10 mouse cellular contexts compared by ENCODE assay signal in genomic region chr12:40498250-40498671, GRCm38 (mm10). TPM values are rescaled to one million over a fixed set of nuclear protein-coding genes. Genes with fewer than 3 reads are reported as not detected.
DNase-seq lines count a peak whose midpoint lies in the region; ATAC-seq lines count a peak whose summit lies in the region.
"Had no signal": no experiment of that assay in that cellular context is flagged by ENCODE, and none has a peak within 500 bp of the region (broad histone marks: within the 10 kb centered on the region; RNA-seq: fewer than 3 reads in every experiment).

No protein-coding gene starts in this region.

- DNase-seq in hindbrain, embryonic 11.5 days (ENCODE audit: low spot score): no peak
- peak; percentile 72 for DNase-seq in brain, adult 2 months (ENCODE audit: low read depth, low spot score)
- peak; percentile 42 for DNase-seq in cerebellum, adult 11 months
- DNase-seq: midbrain, embryonic 14.5 days had no signal

- peaks cover 14% of the 10 kb centered on the region for H3K4me1 ChIP-seq in hindbrain, embryonic 12.5 days
- H3K4me1 ChIP-seq in hindbrain, embryonic 11.5 days (replicated peaks; ENCODE audit: control insufficient read depth, insufficient read depth, low read length): no peaks in the 10 kb centered on the region
- peaks cover 26% of the 10 kb centered on the region for H3K4me1 ChIP-seq in hindbrain, embryonic 16.5 days (ENCODE audit: control insufficient read depth, insufficient read depth, low read depth, low read length)
- peaks cover 11% of the 10 kb centered on the region for H3K4me1 ChIP-seq in heart, embryonic 11.5 days (ENCODE audit: control insufficient read depth, insufficient read depth, low read length)

- H3K27me3 ChIP-seq in hindbrain, embryonic 12.5 days: no peaks in the 10 kb centered on the region
- H3K27me3 ChIP-seq in hindbrain, embryonic 11.5 days (ENCODE audit: control insufficient read depth, insufficient read depth, low read length): no peaks in the 10 kb centered on the region
- no peaks in the 10 kb centered on the region for H3K27me3 ChIP-seq in hindbrain, embryonic 16.5 days (replicated peaks; ENCODE audit: control insufficient read depth, insufficient read depth, low read length)
- H3K27me3 ChIP-seq in heart, embryonic 11.5 days (ENCODE audit: control insufficient read depth, insufficient read depth, low read length): no peaks in the 10 kb centered on the region
- H3K27me3 ChIP-seq: liver, embryonic 15.5 days had no signal

- 77% methylated on average over 7 of the region's 7 CpGs for WGBS in hindbrain, embryonic 12.5 days
- WGBS in hindbrain, embryonic 11.5 days: 79% methylated on average over 7 of the region's 7 CpGs
- WGBS in hindbrain, embryonic 16.5 days: 63% methylated on average over 7 of the region's 7 CpGs
- 63% methylated on average over 7 of the region's 7 CpGs for WGBS in heart, embryonic 11.5 days (ENCODE audit: insufficient replicate concordance)

- H3K36me3 ChIP-seq in hindbrain, embryonic 12.5 days: no peaks in the 10 kb centered on the region
- H3K36me3 ChIP-seq in hindbrain, embryonic 11.5 days (ENCODE audit: control insufficient read depth, insufficient read depth, low read length): no peaks in the 10 kb centered on the region
- H3K36me3 ChIP-seq in hindbrain, embryonic 16.5 days (ENCODE audit: control insufficient read depth, insufficient read depth, low read length): no peaks in the 10 kb centered on the region
- no peaks in the 10 kb centered on the region for H3K36me3 ChIP-seq in heart, embryonic 11.5 days (ENCODE audit: control insufficient read depth, insufficient read depth, low read length)
- H3K36me3 ChIP-seq: liver, embryonic 15.5 days had no signal

- no peaks in the 10 kb centered on the region for H3K9me3 ChIP-seq in hindbrain, embryonic 12.5 days (replicated peaks)
- no peaks in the 10 kb centered on the region for H3K9me3 ChIP-seq in hindbrain, embryonic 11.5 days (ENCODE audit: control insufficient read depth, low read length)
- no peaks in the 10 kb centered on the region for H3K9me3 ChIP-seq in hindbrain, embryonic 16.5 days (ENCODE audit: control insufficient read depth, low read length)
- H3K9me3 ChIP-seq in heart, embryonic 11.5 days (replicated peaks; ENCODE audit: control insufficient read depth, low read length): no peaks in the 10 kb centered on the region
- H3K9me3 ChIP-seq: liver, embryonic 15.5 days had no signal

- no peak; the same call in 1 of the 2 replicates for ATAC-seq in hindbrain, embryonic 12.5 days (ENCODE audit: low FRiP score)
- no peak for ATAC-seq in hindbrain, embryonic 11.5 days (ENCODE audit: low FRiP score)
- ATAC-seq in hindbrain, embryonic 16.5 days: peak; percentile 25; the same call in 1 of the 2 replicates
- ATAC-seq in megakaryocyte, adult 5-6 weeks (ENCODE audit: poor library complexity, severe bottlenecking): no peak
- ATAC-seq in heart, embryonic 11.5 days (replicated peaks; ENCODE audit: insufficient number of reproducible peaks, low FRiP score, low TSS enrichment): no peak
- ATAC-seq: CD4-positive, CD25-positive, alpha-beta regulatory T cell, adult 4 months had no signal

- peak overlapping the region; percentile 46; the same call in 1 of the 2 replicates for H3K27ac ChIP-seq in hindbrain, embryonic 12.5 days
- H3K27ac ChIP-seq in hindbrain, embryonic 11.5 days (ENCODE audit: low read depth, low read length): no peak overlapping the region
- no peak overlapping the region for H3K27ac ChIP-seq in hindbrain, embryonic 16.5 days (ENCODE audit: low read depth, low read length)
- no peak overlapping the region for H3K27ac ChIP-seq in heart, embryonic 11.5 days (ENCODE audit: low read depth, low read length)
- H3K27ac ChIP-seq: liver, embryonic 15.5 days had no signal

- no peak overlapping the region for H3K4me2 ChIP-seq in hindbrain, embryonic 12.5 days (replicated peaks)
- H3K4me2 ChIP-seq in hindbrain, embryonic 11.5 days (replicated peaks; ENCODE audit: low read depth, low read length): no peak overlapping the region
- H3K4me2 ChIP-seq in hindbrain, embryonic 16.5 days (ENCODE audit: low read length): no peak overlapping the region
- no peak overlapping the region for H3K4me2 ChIP-seq in heart, embryonic 11.5 days
- H3K4me2 ChIP-seq: liver, embryonic 15.5 days had no signal

- no peak overlapping the region for H3K4me3 ChIP-seq in hindbrain, embryonic 12.5 days
- H3K4me3 ChIP-seq in hindbrain, embryonic 11.5 days (ENCODE audit: low read depth, low read length): no peak overlapping the region
- H3K4me3 ChIP-seq in hindbrain, embryonic 16.5 days (ENCODE audit: low read length): no peak overlapping the region
- no peak overlapping the region for H3K4me3 ChIP-seq in heart, embryonic 11.5 days (ENCODE audit: low read depth, low read length)
- H3K4me3 ChIP-seq: liver, embryonic 15.5 days had no signal

- H3K9ac ChIP-seq in hindbrain, embryonic 12.5 days: no peak overlapping the region
- no peak overlapping the region for H3K9ac ChIP-seq in hindbrain, embryonic 11.5 days (ENCODE audit: low read depth, low read length)
- H3K9ac ChIP-seq in hindbrain, embryonic 16.5 days (ENCODE audit: low read depth, low read length): no peak overlapping the region
- no peak overlapping the region for H3K9ac ChIP-seq in heart, embryonic 11.5 days (ENCODE audit: low read depth, low read length)
- H3K9ac ChIP-seq: liver, embryonic 15.5 days had no signal

RNA-seq across cellular contexts. Expression of gene Dock4, which starts 52.5 kb away (rescaled TPM):
- polyA plus RNA-seq in hindbrain, embryonic 12.5 days (2016; fragmentation: Nextera tagmentation; extraction: Ambion mirVana): 42.5 and 45.0 TPM in 2 replicates
- polyA plus RNA-seq in hindbrain, embryonic 11.5 days (2014; fragmentation: Nextera tagmentation; extraction: Ambion mirVana): 19.8 and 29.4 TPM in 2 replicates
- polyA plus RNA-seq in hindbrain, embryonic 16.5 days (2015; fragmentation: Nextera tagmentation; extraction: Ambion mirVana): 27.9 and 28.9 TPM in 2 replicates
- 11.4 and 12.2 TPM in 2 replicates for total RNA-seq in megakaryocyte, adult 5-6 weeks (2015)
- 5.3 and 8.8 TPM in 2 replicates for total RNA-seq in megakaryocyte, adult 5-6 weeks (2017)
- polyA plus RNA-seq in heart, embryonic 11.5 days (2014; fragmentation: Nextera tagmentation; extraction: Ambion mirVana): 6.1 and 8.1 TPM in 2 replicates

RNA-seq across cellular contexts. Expression of gene Zfp277, which starts 52.6 kb away (rescaled TPM):
- 32.3 and 33.8 TPM in 2 replicates for polyA plus RNA-seq in hindbrain, embryonic 12.5 days (2016; fragmentation: Nextera tagmentation; extraction: Ambion mirVana)
- polyA plus RNA-seq in hindbrain, embryonic 11.5 days (2014; fragmentation: Nextera tagmentation; extraction: Ambion mirVana): 42.3 and 46.2 TPM in 2 replicates
- polyA plus RNA-seq in hindbrain, embryonic 16.5 days (2015; fragmentation: Nextera tagmentation; extraction: Ambion mirVana): 30.9 and 33.0 TPM in 2 replicates
- 38.3 and 44.2 TPM in 2 replicates for total RNA-seq in megakaryocyte, adult 5-6 weeks (2015)
- 43.9 and 44.6 TPM in 2 replicates for total RNA-seq in megakaryocyte, adult 5-6 weeks (2017)
- 32.4 and 35.8 TPM in 2 replicates for polyA plus RNA-seq in heart, embryonic 11.5 days (2014; fragmentation: Nextera tagmentation; extraction: Ambion mirVana)
